Mouse (Mus musculus) right cerebral cortex, postnatal 4 days (tissue): ENCODE results near the gene Gm49322.

Source experiments
- DNase-seq: peaks from one replicate; pipeline ENCODE4 v3.0.0-alpha.2; 2022

Gene Gm49322

DNA sequence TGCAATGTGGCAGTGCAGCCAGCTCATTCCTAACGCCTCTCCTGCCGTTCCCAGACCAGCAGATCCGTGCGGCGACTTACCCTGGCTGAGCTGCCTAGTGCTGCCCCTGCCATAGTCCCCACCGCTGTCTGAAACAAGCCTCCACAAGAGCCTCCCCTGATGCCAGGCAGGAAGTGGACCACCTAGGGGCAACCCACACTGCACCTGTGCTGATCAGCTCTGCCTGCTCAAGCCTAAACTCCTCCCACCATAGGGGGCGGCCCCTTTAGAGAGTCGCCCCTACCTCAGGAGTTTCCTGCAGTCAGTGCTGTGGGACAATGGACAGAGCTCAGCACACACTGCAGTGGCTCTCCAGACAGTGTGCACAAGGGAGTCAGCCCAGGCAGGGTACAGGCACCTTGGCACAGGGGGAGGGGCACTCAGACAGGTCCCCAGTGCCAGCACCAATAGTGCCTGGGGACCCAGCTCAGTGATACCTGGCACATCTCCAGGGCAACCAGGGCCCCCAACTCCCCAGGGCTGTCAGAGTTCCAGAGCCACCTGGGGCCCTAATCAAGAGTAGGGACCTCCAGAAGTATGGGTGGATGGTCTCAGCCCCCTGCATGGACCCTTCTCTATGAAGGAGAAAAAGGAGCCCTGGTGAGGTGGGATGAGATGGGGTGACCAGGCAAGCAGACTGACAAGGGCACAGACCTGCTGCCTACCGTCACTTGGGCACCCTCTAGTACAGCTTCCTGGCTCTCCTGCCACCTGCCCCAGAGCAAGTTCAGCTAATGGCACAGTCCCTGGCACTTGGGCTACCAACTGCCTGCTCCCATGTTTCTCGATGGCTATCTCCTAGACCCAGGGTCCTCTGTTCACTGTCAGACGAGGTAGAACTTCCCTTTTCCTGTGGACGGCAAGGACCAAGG, 20.9 kb upstream of the Gm49322 start:
- peak; percentile 2 for DNase-seq

DNA sequence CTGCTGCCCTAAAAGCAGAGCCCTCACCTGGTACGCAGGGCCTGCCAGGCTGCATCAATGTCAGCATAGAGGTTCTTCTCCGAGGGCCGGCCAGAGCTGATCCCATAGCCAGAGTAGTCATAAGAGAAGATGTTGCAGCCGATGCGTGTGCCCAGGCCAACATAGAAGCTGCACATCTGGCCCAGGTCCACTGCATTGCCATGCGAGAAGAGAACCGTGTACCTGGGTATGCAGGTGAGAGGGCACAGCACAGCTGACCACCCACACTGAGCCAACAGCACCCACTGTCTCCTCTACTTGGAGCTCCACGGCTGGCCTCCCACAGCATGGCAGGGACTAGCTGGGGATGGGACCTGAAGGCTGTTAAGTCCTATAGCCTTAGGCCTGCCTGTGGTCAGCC, 20.2 kb upstream of the Gm49322 start:
- no peak for DNase-seq

DNA sequence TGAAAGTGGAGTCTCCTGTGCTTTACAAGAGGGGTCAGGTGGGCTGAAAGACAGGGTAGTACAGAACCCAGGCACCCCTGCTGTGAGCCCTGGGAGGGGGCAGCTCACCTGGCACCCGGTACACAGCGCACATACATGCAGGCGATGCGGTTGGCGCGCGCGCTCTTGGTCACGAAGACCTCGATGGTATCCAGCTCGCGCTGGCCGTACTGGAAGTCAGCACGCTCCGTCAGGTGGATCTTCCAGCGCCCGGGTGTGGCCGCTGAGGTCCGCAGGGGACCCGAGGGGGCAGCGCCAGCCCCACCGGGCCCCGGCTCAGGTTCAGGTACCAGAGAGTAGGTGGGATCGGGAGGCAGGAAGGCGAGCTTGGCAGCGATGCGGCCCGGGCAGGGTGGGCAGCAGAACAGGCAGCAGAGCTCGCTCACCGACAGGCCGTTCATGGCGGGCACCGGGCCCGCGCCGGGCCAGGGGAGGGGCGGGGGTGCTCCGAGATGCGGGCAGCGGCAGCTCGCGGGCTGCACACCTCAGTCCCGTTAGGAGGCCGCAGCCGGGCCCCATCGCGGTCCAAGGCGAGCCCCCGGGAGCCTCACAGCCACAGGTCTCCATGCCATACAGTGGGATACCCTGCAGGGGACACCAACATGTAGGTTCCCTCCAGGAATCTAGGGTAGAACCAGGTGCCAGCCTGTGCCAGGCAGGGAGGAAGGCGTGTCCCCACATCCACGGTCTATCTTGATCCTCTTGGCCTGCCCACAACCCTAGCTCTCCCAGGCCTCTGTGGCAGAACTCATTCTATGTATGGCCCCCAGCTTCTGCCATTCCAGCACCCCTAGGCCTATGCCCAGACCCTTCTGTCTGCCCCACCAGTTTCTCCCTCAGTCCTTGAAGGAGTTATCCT, 19.2 kb upstream of the Gm49322 start:
- no peak for DNase-seq

DNA sequence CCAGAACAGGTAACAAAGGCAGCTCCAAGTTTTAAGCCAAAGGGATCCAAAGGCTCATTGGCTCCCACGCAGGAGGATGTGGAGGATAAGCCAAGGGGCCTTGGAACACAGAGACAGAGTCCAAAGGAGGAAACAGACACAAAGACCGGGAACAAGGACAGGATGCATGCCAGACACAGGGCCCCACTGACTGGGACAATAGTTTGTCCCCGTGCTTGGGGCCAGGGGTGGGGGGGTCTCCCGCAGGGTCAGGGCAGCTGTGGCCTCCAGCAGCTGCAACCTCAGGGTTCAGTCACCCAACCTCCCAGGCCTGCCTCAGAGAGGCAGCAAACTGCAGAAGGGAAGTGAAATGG, 18.5 kb upstream of the Gm49322 start:
- no peak for DNase-seq

DNA sequence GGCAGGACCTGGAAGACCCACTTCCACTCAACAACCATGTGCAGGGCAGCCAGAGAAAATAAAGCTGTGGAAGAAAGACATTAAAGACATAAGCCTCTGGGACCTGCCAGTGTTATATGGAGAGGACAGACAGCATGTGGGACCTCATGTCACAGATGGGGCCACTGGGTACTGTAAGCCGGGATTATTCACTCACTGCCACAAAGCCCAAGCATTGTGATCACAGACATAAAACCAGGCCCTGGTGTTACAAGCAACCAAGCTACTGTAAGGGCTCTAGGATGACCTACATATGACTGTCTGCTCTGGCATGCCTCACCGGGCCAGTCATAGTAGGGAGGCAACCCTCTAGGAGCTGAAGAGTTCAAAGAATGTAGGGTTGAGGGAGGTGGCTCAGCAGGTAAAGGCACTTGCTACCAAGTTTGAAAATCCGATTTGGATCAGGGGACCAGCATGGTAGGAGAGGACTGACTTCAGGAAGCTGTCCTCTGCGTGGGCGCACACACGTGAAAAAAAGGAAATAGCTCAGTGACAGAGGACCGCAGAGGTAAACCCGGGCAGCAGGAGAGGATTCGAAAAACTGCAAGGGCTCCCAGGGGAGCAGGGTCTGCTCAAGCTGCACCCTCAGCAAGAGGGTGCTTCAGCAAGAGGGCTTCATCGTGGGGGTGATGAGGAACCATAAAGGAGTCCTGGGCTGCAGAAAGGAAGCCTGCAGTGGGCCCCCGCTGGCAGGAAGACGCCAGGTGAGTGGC, 16.5 kb upstream of the Gm49322 start:
- no peak for DNase-seq

DNA sequence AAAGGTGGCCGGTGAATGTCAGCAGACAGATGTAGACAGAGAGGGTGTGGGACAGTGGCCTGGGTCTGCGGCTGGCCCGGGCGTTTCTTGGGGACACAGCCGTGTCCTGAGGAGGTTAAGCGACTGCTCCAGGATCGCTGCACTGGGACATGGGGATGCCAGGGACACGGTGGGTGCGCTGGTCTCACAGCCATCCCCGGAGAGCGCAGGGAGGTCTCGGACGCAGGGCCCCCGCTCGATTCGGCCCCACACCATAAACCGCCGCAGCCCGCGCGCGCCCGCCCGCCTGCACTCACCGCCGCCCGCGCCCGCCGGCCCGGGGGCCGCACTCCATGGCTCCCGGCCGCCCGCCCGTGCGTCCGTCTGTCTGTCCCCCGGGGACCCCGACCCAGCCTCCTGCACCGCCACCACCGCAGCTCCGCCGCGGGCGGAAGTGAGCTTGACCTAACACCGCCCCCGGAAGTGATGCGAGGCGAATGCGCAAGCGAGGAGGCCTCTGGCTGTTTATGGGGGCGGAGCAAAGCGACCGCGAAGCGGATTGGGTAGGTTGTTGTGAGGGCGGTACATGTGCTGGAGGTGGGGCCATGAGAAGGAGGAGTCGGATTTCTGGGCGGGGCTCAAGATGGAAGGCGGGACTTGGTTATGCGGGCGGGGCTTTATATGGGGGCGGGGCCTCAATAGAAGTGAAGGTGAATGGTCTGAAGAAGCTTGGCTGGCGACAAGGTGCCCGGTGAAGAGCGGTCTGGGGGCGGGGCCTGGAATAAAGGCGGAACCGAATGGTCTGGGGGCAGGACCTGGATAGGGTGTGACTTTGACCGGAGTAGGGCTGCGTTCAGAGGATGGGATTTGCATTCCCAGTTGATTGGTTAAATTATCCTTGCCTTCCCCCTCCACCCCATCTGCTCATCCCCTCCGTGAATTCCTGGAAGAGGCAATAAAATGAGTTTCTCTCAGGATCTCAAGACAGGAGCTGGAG, 15.7 kb upstream of the Gm49322 start, which contains the start of gene Abhd17a:
Gene Abhd17a (minus strand): TSS at position 463 of the 976 bp plus-strand sequence.
- DNase-seq, result peak; percentile 91

DNA sequence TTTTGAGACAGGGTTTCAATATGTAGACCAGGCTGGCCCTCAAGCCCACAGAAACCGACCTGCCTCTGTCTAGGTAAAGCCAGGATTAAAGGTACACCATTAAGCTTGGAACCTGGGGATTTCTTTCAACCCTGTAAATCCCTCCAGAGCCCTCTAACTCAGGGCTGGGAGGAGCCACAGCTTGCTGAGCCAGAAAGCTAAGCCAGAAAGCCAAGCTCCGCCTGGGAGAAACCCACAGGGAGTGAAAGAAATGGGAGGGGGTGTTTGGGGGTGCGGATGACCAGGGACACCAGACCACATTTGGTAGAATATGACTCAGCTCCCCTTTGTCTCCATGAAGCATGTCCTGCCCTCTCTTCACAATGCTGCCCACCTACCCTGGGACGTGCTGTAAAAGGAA, 9.5 kb upstream of the Gm49322 start:
- DNase-seq, result no peak

DNA sequence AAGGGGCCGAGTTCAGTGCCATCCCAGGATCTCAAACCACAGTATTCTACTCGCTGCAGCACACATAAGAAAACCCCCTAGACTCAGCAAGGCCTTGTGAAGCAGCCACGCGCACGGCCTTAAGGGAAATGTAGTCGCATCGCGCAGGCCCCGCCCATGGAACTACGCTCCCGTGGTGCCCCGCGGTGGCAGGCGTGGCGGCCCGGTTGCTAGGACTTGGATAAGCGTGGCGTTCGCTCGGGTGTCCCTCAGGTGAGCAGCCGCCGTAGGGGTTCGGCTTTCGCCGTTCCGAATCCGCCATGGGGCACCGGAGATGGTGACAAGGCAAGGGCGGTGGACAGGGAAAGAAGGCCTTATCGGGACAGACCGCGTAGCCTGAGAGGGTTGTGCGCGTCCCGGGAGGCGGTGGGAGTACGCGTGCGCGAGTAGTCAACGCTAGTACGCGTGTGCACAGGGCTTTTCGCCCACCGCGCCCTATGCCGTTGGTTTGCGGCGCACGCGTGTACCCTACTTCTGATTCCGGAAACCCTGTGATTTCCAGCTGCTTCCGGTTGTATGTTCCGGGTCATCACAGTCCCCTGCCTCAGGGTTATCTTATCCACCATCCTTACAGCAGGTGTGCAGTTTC, 3.0 kb upstream of the Gm49322 start, which contains the start of the genes Scamp4 and Adat3:
Gene Scamp4 (plus strand): TSS at position 175 of the 628 bp plus-strand sequence.
Gene Adat3 (plus strand): TSS at position 183 of the 628 bp plus-strand sequence.
- DNase-seq, result peak; percentile 93

DNA sequence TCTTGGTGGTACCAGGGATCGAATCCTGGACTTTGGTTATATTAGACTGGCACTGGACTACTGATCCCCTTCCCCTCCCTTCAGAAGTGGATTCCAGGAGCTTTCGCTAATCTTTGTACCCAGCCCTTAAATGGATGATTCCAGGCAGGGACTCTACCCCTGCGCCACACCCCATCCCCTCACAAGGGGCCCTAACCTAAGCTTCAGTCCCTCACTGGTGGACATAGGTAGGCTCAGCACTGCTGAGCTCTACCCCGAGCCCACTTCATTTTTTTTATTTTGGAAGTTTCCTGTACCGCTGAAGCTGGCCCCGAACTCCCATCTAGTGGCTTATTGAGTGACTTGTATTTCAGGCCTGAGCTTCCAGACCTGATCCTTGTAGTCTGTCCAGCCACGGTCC, 2.5 kb upstream of the Gm49322 start:
- no peak for DNase-seq

DNA sequence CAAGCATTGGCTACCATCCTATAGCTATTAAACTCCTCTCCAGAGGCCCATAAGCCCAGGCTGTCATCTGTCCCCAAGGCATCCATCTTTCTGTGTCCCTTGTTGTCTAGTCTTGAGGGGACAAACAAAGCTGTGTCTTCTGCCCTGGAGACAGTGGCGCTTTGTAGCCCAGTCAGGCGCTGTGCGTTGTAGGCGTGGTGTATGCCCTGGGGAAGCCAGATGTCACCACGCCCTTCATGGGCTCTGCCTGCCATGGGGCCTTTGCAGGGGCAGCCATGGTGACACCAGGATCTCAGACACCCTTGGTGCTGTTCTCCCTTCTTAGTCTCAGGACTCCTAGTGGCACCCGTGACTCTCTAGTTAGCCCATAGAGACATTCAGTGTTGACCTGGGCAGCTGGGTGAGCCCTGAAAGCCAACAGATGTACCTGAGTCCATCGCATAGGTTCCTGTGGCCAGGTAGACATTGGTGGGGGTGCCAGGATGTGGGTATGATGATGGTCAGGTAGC, 1.8 kb upstream of the Gm49322 start:
- DNase-seq, result no peak

DNA sequence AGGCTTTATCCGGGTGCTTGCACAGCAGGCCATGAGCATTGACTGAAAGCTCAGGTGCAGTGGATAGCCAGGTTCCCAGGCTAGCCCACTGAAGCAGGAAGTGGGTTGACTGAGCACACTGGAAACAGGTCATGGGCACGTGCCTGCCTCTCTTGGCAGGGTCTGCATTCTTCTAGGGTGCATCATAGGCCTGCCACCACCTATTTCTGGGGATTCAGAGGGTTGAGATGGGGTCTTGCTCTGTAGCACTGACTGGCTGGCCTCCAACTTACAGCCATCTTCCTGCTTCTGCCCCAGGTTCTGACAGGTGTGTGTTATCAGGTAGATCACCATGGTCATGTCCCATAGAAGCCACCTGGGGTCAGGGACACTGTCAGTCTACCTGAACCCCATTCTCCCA, 833 bp upstream of the Gm49322 start:
- DNase-seq, result no peak

DNA sequence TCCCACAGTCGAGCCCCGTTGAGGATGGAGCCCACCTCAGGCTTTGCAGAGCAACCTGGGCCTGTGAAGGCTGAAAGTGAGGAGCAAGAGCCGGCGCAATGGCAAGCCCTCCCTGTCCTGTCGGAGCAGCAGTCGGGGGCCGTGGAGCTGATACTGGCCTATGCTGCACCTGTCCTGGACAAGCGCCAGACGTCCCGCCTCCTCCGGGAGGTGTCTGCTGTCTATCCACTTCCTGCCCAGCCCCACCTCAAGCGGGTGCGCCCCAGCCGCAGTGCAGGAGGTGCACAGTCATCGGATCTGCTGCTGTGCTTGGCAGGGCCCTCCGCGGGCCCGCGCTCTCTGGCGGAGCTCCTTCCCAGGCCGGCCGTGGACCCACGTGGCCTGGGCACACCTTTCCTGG, 485 bp downstream of the Gm49322 start:
- no peak for DNase-seq

DNA sequence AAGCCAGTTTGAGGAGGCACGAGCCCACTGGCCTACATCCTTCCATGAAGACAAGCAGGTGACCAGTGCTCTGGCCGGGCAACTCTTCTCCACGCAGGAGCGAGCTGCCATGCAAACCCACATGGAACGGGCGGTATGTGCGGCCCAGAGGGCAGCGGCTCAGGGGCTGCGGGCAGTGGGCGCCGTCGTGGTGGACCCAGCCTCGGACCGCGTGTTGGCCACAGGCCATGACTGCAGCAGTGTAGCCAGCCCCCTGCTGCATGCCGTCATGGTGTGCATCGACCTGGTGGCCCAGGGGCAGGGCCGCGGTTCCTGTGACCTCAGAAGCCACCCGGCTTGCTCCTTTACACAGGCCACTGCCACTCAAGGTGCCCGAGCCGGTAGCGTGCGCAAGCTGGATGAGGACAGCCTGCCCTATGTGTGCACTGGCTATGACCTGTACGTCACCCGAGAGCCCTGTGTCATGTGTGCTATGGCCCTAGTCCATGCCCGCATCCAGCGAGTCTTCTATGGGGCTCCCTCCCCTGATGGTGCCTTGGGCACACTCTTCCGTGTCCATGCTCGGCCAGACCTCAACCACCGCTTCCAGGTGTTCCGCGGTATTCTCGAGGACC, 1.0 kb downstream of the Gm49322 start:
- no peak for DNase-seq

DNA sequence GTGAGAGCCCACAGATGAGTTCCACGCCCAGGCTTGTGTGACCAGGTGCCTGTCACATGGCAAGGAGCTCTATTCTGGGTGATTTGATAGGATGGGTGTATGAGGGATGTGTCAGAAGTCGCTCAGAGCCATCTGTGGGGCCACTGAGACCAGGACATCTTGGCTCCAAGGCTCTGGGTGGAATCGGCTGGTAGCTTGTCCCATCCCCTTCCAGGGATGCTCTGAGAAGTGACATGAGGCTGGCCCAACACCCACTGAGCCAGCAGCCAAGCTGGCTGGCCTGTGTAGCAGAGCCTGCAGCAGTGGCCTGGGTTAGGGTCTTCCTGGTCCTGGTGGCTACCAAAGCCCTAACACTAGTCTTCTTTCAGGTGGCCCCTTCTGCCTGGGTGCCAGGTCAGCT, 2.6 kb downstream of the Gm49322 start:
- DNase-seq, result no peak

DNA sequence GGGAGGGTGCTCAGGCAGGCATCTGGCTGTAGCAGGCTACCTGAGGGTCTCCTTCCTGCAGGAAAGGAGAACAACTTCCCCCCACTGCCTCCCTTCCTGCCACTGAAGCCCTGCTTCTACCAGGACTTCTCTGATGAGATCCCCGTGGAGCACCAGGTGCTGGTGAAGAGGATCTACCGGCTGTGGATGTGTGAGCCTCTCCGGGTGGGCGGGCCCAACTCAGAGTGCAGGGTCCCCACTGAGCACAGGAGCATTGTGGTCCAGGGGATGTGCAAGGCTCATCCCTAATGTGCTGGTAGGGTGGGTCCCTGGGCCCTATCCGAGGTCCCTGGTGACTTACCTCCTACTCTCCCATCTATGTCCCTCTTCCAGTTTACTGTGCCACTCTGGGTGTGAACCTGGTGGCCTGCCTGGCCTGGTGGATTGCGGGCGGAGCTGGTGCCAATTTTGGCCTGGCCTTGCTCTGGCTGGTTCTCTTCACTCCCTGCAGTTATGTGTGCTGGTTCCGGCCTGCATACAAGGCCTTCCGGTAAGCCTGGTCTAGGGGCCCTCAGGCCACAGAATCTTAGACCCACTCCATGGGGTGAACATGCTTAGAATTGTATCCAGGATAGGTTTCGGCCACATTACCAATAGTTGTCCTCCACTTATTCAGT, 3.6 kb downstream of the Gm49322 start:
- no peak for DNase-seq

DNA sequence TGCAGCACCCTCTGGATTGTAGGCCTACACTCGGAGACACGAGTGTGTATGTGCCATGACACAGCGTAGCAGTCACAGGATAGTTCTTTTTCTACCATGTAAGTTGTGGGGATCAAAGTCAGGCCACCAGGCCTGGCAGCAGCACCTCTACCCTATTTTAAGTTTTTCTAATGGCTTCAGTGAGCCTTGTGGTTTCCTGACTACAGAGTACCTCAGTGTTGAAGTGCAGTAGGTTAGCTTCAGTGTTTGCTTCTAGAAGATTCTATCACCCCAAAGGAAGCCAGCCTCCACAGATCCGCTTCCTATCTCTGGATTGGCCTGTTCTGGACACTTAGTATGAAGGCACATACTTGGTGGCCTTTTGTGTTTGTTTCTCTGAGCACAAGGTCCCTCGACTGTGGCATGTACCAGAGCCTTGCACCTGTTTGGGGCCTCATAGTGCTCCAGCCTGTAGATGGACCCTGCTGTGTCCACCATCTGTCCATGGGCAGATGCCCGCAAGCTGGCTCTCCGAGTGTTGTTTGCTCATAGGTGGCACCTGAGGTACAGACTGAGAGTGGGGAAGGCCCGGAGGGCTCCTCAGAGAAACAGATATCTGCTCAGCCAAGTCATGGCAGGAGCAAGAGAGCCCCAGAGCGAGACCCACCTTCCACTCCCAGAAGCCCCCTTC, 4.4 kb downstream of the Gm49322 start:
- no peak for DNase-seq

DNA sequence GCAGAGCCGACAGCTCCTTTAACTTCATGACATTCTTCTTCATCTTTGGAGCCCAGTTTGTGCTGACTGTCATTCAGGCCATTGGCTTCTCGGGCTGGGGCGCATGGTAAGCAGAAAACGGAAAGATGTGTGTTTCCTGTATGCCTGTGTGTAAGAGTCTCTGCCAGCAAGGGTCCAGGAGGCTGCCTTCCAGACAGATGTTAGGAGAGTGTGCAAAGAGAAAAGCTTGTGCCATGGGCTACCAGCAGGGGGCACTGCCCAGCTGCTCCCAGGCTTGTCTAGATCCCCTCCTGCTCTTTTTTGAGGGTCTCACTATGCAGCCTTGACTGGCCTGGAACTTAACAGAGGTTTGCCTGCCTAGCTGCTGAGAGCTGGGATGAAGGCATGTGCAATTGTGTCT, 5.2 kb downstream of the Gm49322 start:
- peak; percentile 53 for DNase-seq

DNA sequence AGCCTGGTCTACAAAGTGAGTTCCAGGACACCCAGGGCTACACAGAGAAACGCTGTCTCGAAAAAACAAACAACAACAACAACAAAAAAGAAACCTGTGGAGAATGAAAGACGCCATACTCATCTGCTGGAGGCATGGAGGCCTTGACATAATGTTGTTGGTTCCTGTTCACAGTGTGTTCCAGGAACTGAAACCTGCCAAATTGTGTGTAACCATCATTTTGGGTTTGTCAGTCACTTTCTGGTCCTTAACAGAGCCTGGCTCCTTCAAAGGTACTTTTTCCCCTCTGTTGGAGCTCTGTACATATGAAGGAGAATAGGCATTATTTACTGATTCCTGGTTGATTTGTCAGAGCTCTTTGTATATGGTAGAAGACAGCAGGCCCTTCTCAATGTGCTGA, 6.1 kb downstream of the Gm49322 start:
- DNase-seq, result no peak

DNA sequence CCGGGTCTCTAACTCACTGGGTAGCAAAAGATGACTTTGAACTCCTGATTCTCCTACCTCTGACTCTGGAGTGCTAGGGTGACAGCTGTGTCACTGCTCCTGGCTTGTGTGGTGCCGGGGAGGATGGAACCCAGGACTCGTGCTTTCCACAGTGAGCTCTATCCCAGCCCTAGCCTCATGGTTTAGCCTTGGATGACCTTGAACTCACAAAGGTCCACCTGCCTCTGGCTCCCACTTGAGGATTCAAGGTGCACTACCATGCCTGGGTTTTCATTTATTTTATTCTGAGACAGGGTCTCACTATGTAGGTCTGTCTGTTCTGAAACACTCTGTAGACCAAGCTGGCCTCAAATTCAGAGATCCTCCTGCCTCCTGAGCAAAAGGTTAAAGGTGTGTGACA, 8.0 kb downstream of the Gm49322 start:
- no peak for DNase-seq
